ENCODE assay signal across 34 mouse cellular contexts in the genomic region with DNA sequence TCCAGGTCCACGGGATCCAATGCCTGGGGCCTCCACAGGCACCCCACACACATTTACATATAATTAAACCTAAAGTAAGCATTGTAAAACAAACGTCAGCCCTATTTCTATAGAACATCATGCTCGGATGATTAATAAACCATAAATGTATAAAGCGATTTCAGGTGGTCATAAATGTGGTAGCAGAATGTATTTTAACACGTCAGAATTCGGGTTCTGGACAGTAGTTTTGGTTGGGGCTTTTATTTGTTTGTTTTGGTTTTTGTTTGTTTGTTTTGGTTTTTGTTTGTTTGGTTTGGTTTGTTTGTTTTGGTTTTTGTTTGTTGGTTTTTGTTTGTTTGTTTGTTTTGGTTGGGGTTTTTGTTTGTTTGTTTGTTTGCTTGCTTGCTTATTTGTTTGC. TPM values are rescaled to one million over a fixed set of nuclear protein-coding genes. Genes with fewer than 3 reads are reported as not detected.
"Had no signal": no experiment of that assay in that cellular context is flagged by ENCODE, and none has a peak within 500 bp of the region (broad histone marks: within the 10 kb centered on the region; RNA-seq: fewer than 3 reads in every experiment).

A gene (plus strand): TSS at position 301 of the 400 bp plus-strand sequence.

- H3K9ac ChIP-seq: embryonic facial prominence, embryonic 12.5 days; embryonic facial prominence, embryonic 13.5 days; embryonic facial prominence, embryonic 15.5 days; forebrain, embryonic 12.5 days; forebrain, embryonic 13.5 days; forebrain, embryonic 15.5 days; forebrain, postnatal 0 days had no signal

- H3K4me1 ChIP-seq: embryonic facial prominence, embryonic 10.5 days; embryonic facial prominence, embryonic 12.5 days; embryonic facial prominence, embryonic 13.5 days; embryonic facial prominence, embryonic 15.5 days; forebrain, embryonic 10.5 days; forebrain, embryonic 12.5 days; forebrain, embryonic 13.5 days; forebrain, embryonic 15.5 days had no signal

- H3K4me3 ChIP-seq: embryonic facial prominence, embryonic 10.5 days; embryonic facial prominence, embryonic 12.5 days; embryonic facial prominence, embryonic 13.5 days; embryonic facial prominence, embryonic 15.5 days; erythroblast, embryonic 14.5 days; forebrain, embryonic 10.5 days; forebrain, embryonic 12.5 days; forebrain, embryonic 13.5 days; forebrain, embryonic 15.5 days; gastrocnemius, adult 2 months; heart, adult 2 months had no signal

- DNase-seq: cerebellum, adult 8-10 months; cerebellum, adult 9-10 months; cerebellum, adult 9-11 months; cerebellum, postnatal 10 days; cerebellum, postnatal 14 days; cerebellum, postnatal 25 days; cerebellum, postnatal 36 days; embryo, embryonic 11 days; forebrain, postnatal 0 days; gastrocnemius, adult 2 months; gastrocnemius, postnatal 10 days; gastrocnemius, postnatal 14 days; gastrocnemius, postnatal 25 days; gastrocnemius, postnatal 36 days; heart, adult 11 months; heart, adult 18-20 months; heart, adult 2 months had no signal

- H3K27ac ChIP-seq: embryonic facial prominence, embryonic 10.5 days; embryonic facial prominence, embryonic 12.5 days; embryonic facial prominence, embryonic 13.5 days; embryonic facial prominence, embryonic 15.5 days; forebrain, embryonic 10.5 days; forebrain, embryonic 12.5 days; forebrain, embryonic 13.5 days; forebrain, embryonic 15.5 days; gastrocnemius, adult 2 months; heart, adult 2 months had no signal

- H3K27me3 ChIP-seq: embryonic facial prominence, embryonic 12.5 days; embryonic facial prominence, embryonic 13.5 days; embryonic facial prominence, embryonic 15.5 days; forebrain, embryonic 12.5 days; forebrain, embryonic 13.5 days; forebrain, embryonic 15.5 days had no signal

- H3K4me2 ChIP-seq: embryonic facial prominence, embryonic 12.5 days; embryonic facial prominence, embryonic 13.5 days; embryonic facial prominence, embryonic 15.5 days; forebrain, embryonic 12.5 days; forebrain, embryonic 13.5 days; forebrain, embryonic 15.5 days had no signal

- H3K36me3 ChIP-seq: embryonic facial prominence, embryonic 10.5 days; embryonic facial prominence, embryonic 12.5 days; embryonic facial prominence, embryonic 13.5 days; embryonic facial prominence, embryonic 15.5 days; forebrain, embryonic 10.5 days; forebrain, embryonic 12.5 days; forebrain, embryonic 15.5 days had no signal

- H3K9me3 ChIP-seq: embryonic facial prominence, embryonic 10.5 days; embryonic facial prominence, embryonic 12.5 days; embryonic facial prominence, embryonic 13.5 days; embryonic facial prominence, embryonic 15.5 days; forebrain, embryonic 10.5 days; forebrain, embryonic 12.5 days; forebrain, embryonic 13.5 days; forebrain, embryonic 15.5 days had no signal

- ATAC-seq: forebrain, embryonic 13.5 days; forebrain, embryonic 14.5 days; forebrain, embryonic 15.5 days; forebrain, embryonic 16.5 days; forebrain, postnatal 0 days had no signal

RNA-seq across cellular contexts. Expression of the gene that starts here (rescaled TPM):
- polyA plus RNA-seq: cortical plate, adult 2 months; embryonic facial prominence, embryonic 10.5 days; embryonic facial prominence, embryonic 11.5 days; embryonic facial prominence, embryonic 12.5 days; embryonic facial prominence, embryonic 13.5 days; embryonic facial prominence, embryonic 14.5 days; embryonic facial prominence, embryonic 15.5 days; erythroblast, embryonic 14.5 days; forebrain, embryonic 10.5 days; forebrain, embryonic 11.5 days; forebrain, embryonic 12.5 days; forebrain, embryonic 13.5 days; forebrain, embryonic 14.5 days; forebrain, embryonic 15.5 days; forebrain, embryonic 16.5 days; forebrain, postnatal 0 days; frontal cortex, adult 2 months; gonadal fat pad, adult 2 months; heart, adult 2 months had no signal
